Mouse (Mus musculus) kidney, postnatal 10 days (tissue): Measurements from ENCODE around the gene Olfr1484.
"Not testable (repeated sequence)": the region's sequence is repeated elsewhere in the genome, so short reads cannot be mapped to it uniquely, and the experiment has no call there.

ENCODE experiments used
- DNase-seq: peaks from one replicate; pipeline ENCODE4 v3.0.0; 2021; ENCODE audit warnings: mixed read lengths

Olfr1484 gene

DNA sequence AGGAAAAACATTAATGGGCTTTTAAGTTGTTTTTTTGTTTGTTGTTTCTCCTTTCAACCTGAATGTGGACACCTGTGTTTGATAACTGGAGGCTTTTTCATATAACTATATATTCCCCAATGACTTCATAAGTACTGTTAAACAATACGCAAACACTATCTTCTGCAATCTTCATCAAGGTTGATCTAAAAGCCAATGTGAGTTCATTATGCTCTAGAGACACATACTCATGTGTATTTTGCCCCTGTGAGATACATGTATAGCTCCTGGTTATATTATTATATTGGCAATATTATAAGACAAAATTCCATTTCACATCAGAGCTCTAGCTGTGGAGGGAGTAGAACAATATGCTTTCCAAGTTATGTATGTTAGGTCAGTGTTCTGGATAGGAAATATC lies at the start of gene Olfr1484:
Gene Olfr1484 (plus strand): TSS at position 301 of the 400 bp plus-strand sequence.
- DNase-seq = no peak

DNA sequence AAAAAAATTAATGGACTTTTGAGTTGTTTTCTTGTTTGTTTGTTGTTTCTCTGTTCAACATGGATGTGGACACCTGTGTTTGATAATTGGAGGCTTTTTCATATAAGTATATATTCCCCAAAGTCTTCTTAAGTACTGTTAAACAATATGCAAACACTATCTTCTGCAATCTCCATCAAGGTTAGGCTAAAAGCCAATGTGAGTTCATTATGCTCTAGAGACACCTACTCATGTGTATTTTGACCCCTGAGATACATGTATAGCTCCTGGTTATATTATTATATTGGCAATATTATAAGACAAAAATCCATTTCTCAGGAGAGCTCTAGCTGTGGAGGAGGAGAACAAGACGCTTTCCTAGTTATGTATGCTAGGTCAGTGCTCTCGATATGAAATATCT lies 33.8 kb downstream of the Olfr1484 start, which contains the start of gene Olfr1487:
Gene Olfr1487 (plus strand): TSS at position 301 of the 400 bp plus-strand sequence.
- not testable (repeated sequence) for DNase-seq

DNA sequence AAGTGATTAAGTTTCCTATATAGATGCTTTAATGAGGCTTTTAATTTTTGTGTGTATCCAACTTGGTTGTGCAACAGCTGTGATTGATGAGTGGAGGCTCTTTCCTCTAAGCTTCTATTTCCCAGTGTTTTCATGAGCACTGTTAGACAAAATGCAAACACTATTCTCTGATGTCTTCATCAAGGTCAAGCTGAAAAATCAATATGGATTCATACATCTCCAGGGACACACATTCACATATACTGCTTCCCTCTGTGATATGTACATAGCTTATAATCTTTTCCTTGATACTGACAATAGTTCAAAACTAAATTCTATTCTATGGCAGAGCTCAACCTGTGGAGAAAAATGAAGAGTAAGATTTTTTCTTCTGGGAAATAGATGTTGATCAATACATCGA lies 48.0 kb downstream of the Olfr1484 start, which contains the start of gene Olfr1489:
Gene Olfr1489 (plus strand): TSS at position 301 of the 400 bp plus-strand sequence.
- no peak for DNase-seq
